Mouse (Mus musculus): ENCODE measurements around the gene Dip2b.

GRCm38 (mm10) chr15:100058912-100059311, 20.4 kb downstream of the Dip2b start:
- TF ChIP-seq CTCF (conservative IDR thresholded peaks at IDR 0.05; ENCODE audit: low read length) (no peak), POU5F1 (IDR thresholded peaks at IDR 0.05; ENCODE audit: borderline replicate concordance, low read length) (no peak)

All from E14TG2a.4 (cell line).